Mouse (Mus musculus) kidney, adult 2 months (tissue): ENCODE results near the gene Gm10518. TPM values are rescaled to one million over a fixed set of nuclear protein-coding genes. Genes with fewer than 3 reads are reported as not detected.

ENCODE experiments used
- DNase-seq: peaks from one replicate; pipeline ENCODE4 v3.0.0; 2021
- H3K27ac ChIP-seq: fragments of 200-500 bp; 2 replicates; pipeline ENCODE4 v1.5.1; 2012; ENCODE audit warnings: low read depth, low read length, control low read depth, inconsistent platforms; ENCODE audit not compliant: insufficient read depth
- H3K27me3 ChIP-seq: fragments of 200-500 bp; replicated peaks from 2 replicates; pipeline ENCODE4 v1.6.1; 2012; ENCODE audit warnings: mild to moderate bottlenecking, moderate library complexity, low read length, inconsistent platforms; ENCODE audit not compliant: control insufficient read depth, insufficient read depth
- H3K36me3 ChIP-seq: fragments of 200-500 bp; 2 replicates; pipeline ENCODE4 v1.6.1; 2012; ENCODE audit warnings: mild to moderate bottlenecking, moderate library complexity, low read length, inconsistent platforms; ENCODE audit not compliant: control insufficient read depth, insufficient read depth
- H3K4me1 ChIP-seq: fragments of 200-500 bp; 2 replicates; pipeline ENCODE4 v1.6.1; 2011; ENCODE audit warnings: low read length; ENCODE audit not compliant: control insufficient read depth, insufficient read depth
- H3K4me3 ChIP-seq: fragments of 200-500 bp; 2 replicates; pipeline ENCODE4 v1.5.1; 2011; ENCODE audit warnings: mild to moderate bottlenecking, low read depth, low read length, control low read depth; ENCODE audit not compliant: insufficient read depth
- CTCF ChIP-seq: fragments of 200-500 bp; conservative IDR thresholded peaks from 2 replicates; pipeline ENCODE4 v1.5.1; 2011; ENCODE audit warnings: low read depth, mild to moderate bottlenecking, control low read depth, low read length, moderate library complexity, mixed read lengths; ENCODE audit not compliant: insufficient read depth, insufficient read length
- POLR2A ChIP-seq: fragments of 200-500 bp; IDR thresholded peaks from one replicate; pipeline ENCODE4 v1.6.1; 2011; ENCODE audit warnings: low read depth, low read length, control low read depth
- WGBS: fragments of 180-500 bp; shearing (Covaris S2); methylation state at CpG from one replicate; pipeline ENCODE4 v1.1.7; 2018; 5-methylcytosine and 5-hydroxymethylcytosine counted together
- polyA plus RNA-seq: library from polyadenylated mRNA; depleted of rRNA; stranded (reverse); fragments of >200 nt; gene quantifications from 2 replicates; pipeline ENCODE4 v1.2.3, GENCODE M21; 2012; rRNA removed

Gm10518 gene
- polyA plus RNA-seq = not detected in 2 replicates

GRCm38 (mm10) chr1:179802610-179803512, at the start of gene Gm10518:
Gm10518 (plus strand) TSS chr1:179803376.
- Histone ChIP-seq H3K4me1 (peaks cover 17% of the 10 kb centered on the region; the same call in 1 of the 2 replicates), H3K27ac (peak within 1 kb of the TSS; percentile 93), H3K36me3 (peaks cover 3% of the 10 kb centered on the region; the same call in 1 of the 2 replicates), H3K4me3 (peak within 1 kb of the TSS; percentile 84), H3K27me3 (no peaks in the 10 kb centered on the region)
- under 1% methylated on average over 93 of the region's 94 CpGs for WGBS
- no peak for TF ChIP-seq CTCF
- no peak for TF ChIP-seq POLR2A
- peak; percentile 75 for DNase-seq

- no peak overlapping the region for H3K27ac ChIP-seq
Measured at GRCm38 (mm10) chr1:179756477-179756876, 46.7 kb upstream of the Gm10518 start.

GRCm38 (mm10) chr1:179760086-179760485, 43.1 kb upstream of the Gm10518 start:
- no peak for DNase-seq
- H3K27ac ChIP-seq = no peak overlapping the region
- H3K36me3 ChIP-seq = peaks cover 18% of the 10 kb centered on the region
- H3K4me1 ChIP-seq = no peaks in the 10 kb centered on the region
- no peaks in the 10 kb centered on the region for H3K27me3 ChIP-seq
- WGBS = 91% methylated on average over 5 of the region's 5 CpGs
- no peak overlapping the region for H3K4me3 ChIP-seq
- no peak for TF ChIP-seq POLR2A
- TF ChIP-seq CTCF = no peak

More at GRCm38 (mm10) chr1:179756477-179756876, 46.7 kb upstream of the Gm10518 start:
- no peak for DNase-seq
- no peak overlapping the region for H3K4me3 ChIP-seq
- peaks cover 22% of the 10 kb centered on the region for H3K36me3 ChIP-seq
- H3K4me1 ChIP-seq = no peaks in the 10 kb centered on the region
- H3K27me3 ChIP-seq = no peaks in the 10 kb centered on the region
- TF ChIP-seq POLR2A (no peak), CTCF (no peak)

- Histone ChIP-seq H3K27ac (no peak overlapping the region), H3K4me1 (no peaks in the 10 kb centered on the region), H3K27me3 (no peaks in the 10 kb centered on the region), H3K4me3 (no peak overlapping the region), H3K36me3 (peaks cover 18% of the 10 kb centered on the region)
- no peak for DNase-seq
- TF ChIP-seq CTCF = no peak
- TF ChIP-seq POLR2A = no peak
- 93% methylated on average over 4 of the region's 4 CpGs for whole genome bisulfite sequencing
Measured at GRCm38 (mm10) chr1:179760553-179760952, 42.6 kb upstream of the Gm10518 start.

GRCm38 (mm10) chr1:179776831-179777230, 26.3 kb upstream of the Gm10518 start:
- TF ChIP-seq CTCF = no peak
- no peak for TF ChIP-seq POLR2A
- 93% methylated on average over 8 of the region's 8 CpGs for WGBS
- H3K36me3 ChIP-seq = peaks cover 11% of the 10 kb centered on the region
- no peak overlapping the region for H3K4me3 ChIP-seq
- H3K4me1 ChIP-seq = no peaks in the 10 kb centered on the region
- no peaks in the 10 kb centered on the region for H3K27me3 ChIP-seq
- no peak for DNase-seq
- no peak overlapping the region for H3K27ac ChIP-seq

GRCm38 (mm10) chr1:179784098-179784497, 19.1 kb upstream of the Gm10518 start:
- Histone ChIP-seq H3K27ac (no peak overlapping the region), H3K36me3 (peaks cover 15% of the 10 kb centered on the region), H3K4me3 (no peak overlapping the region), H3K27me3 (no peaks in the 10 kb centered on the region), H3K4me1 (no peaks in the 10 kb centered on the region)
- DNase-seq = no peak
- no peak for TF ChIP-seq CTCF
- no peak for TF ChIP-seq POLR2A
- 83% methylated on average over 4 of the region's 4 CpGs for WGBS

GRCm38 (mm10) chr1:179785502-179785901, 17.7 kb upstream of the Gm10518 start:
- Histone ChIP-seq H3K36me3 (peaks cover 15% of the 10 kb centered on the region), H3K27me3 (no peaks in the 10 kb centered on the region), H3K27ac (no peak overlapping the region), H3K4me3 (no peak overlapping the region), H3K4me1 (no peaks in the 10 kb centered on the region)
- WGBS = 86% methylated on average over 5 of the region's 5 CpGs
- DNase-seq = no peak
- no peak for TF ChIP-seq CTCF
- no peak for TF ChIP-seq POLR2A
